Mouse (Mus musculus) kidney, adult 2 months (tissue): ENCODE results near the gene Syp.

Experiments used
- CTCF ChIP-seq: fragments of 200-500 bp; conservative IDR thresholded peaks from 2 replicates; pipeline ENCODE4 v1.5.1; 2011; ENCODE audit warnings: low read depth, mild to moderate bottlenecking, control low read depth, low read length, moderate library complexity, mixed read lengths; ENCODE audit not compliant: insufficient read depth, insufficient read length
- POLR2A ChIP-seq: fragments of 200-500 bp; IDR thresholded peaks from one replicate; pipeline ENCODE4 v1.6.1; 2011; ENCODE audit warnings: low read depth, low read length, control low read depth

- no peak for TF ChIP-seq CTCF
- no peak for TF ChIP-seq POLR2A
These were observed 33.2 kb upstream of the Syp start, which contains the start of gene Ccdc22 for GRCm38 (mm10) chrX:7604879-7605574.
